Comparison of ENCODE assay signal across 31 mouse cellular contexts in genomic region chr2:30299966-30300365, GRCm38 (mm10). TPM values are rescaled to one million over a fixed set of nuclear protein-coding genes. Genes with fewer than 3 reads are reported as not detected.
"Had no signal": no experiment of that assay in that cellular context is flagged by ENCODE, and none has a peak within 500 bp of the region (broad histone marks: within the 10 kb centered on the region; RNA-seq: fewer than 3 reads in every experiment).

No protein-coding gene starts in this region.

- H3K9me3 ChIP-seq: kidney, embryonic 15.5 days; liver, embryonic 13.5 days had no signal

- DNase-seq: kidney, postnatal 14 days; layer of hippocampus, postnatal 36 days; liver, embryonic 13.5 days; lung, adult 2 months; lung, postnatal 4 days; right cerebral cortex, adult 18-20 months; right cerebral cortex, postnatal 14 days; right cerebral cortex, postnatal 4 days; thymus, adult 2 months; thymus, postnatal 14 days; thymus, postnatal 4 days had no signal

- H3K27ac ChIP-seq: kidney, embryonic 15.5 days; left cerebral cortex, adult 2 months; liver, embryonic 13.5 days; stomach, postnatal 0 days had no signal

- H3K4me2 ChIP-seq: kidney, embryonic 15.5 days; liver, embryonic 13.5 days; midbrain, embryonic 11.5 days had no signal

- H3K9ac ChIP-seq: kidney, embryonic 15.5 days; liver, embryonic 13.5 days had no signal

- H3K4me3 ChIP-seq: kidney, embryonic 15.5 days; left cerebral cortex, adult 2 months; liver, embryonic 13.5 days had no signal

- H3K27me3 ChIP-seq: kidney, embryonic 15.5 days; liver, embryonic 13.5 days had no signal

- H3K4me1 ChIP-seq: kidney, embryonic 15.5 days; liver, embryonic 13.5 days had no signal

RNA-seq across cellular contexts. Expression of gene Gm28038, which starts 19.1 kb away (rescaled TPM):
- total RNA-seq: layer of hippocampus, adult 8-10 months; layer of hippocampus, postnatal 10 days; layer of hippocampus, postnatal 36 days; left cerebral cortex, adult 2 months; left cerebral cortex, postnatal 10 days; left cerebral cortex, postnatal 36 days; liver, adult 2 months; megakaryocyte progenitor cell, adult 5-6 weeks; midbrain, postnatal 0 days had no signal
- polyA plus RNA-seq: kidney, embryonic 15.5 days; limb, embryonic 11.5 days; limb, embryonic 14.5 days; liver, adult 2 months; liver, embryonic 13.5 days; liver, embryonic 16.5 days; lung, adult 2 months; lung, embryonic 16.5 days; midbrain, embryonic 11.5 days; midbrain, embryonic 14.5 days; midbrain, postnatal 0 days; neural tube, embryonic 11.5 days; neural tube, embryonic 14.5 days; stomach, embryonic 14.5 days; stomach, postnatal 0 days; thymus, adult 2 months had no signal

RNA-seq across cellular contexts. Expression of gene Phyhd1, which starts 34.0 kb away (rescaled TPM):
- total RNA-seq: megakaryocyte-erythroid progenitor cell, adult 5-6 weeks had no signal
